Mouse (Mus musculus) right cerebral cortex, adult 18-20 months (tissue): Measurements from ENCODE around the gene Casd1.

Experiments used
- DNase-seq: peaks from one replicate; pipeline ENCODE4 v3.0.0; 2022; ENCODE audit warnings: mixed read lengths

Casd1 gene

GRCm38 (mm10) chr6:4600658-4601296, at the start of gene Casd1:
Gene Casd1 (plus strand): TSS chr6:4600839.
- peak; percentile 49 for DNase-seq

GRCm38 (mm10) chr6:4555366-4555765, 45.3 kb upstream of the Casd1 start:
- no peak for DNase-seq

GRCm38 (mm10) chr6:4557086-4557485, 43.6 kb upstream of the Casd1 start:
- no peak for DNase-seq

GRCm38 (mm10) chr6:4557678-4558077, 43.0 kb upstream of the Casd1 start:
- DNase-seq = peak; percentile 33

GRCm38 (mm10) chr6:4561156-4561555, 39.5 kb upstream of the Casd1 start:
- DNase-seq = no peak

- no peak for DNase-seq
These were observed 39.0 kb upstream of the Casd1 start for GRCm38 (mm10) chr6:4561621-4562020.

GRCm38 (mm10) chr6:4562401-4562800, 38.2 kb upstream of the Casd1 start:
- no peak for DNase-seq

- DNase-seq = no peak
These were observed 37.2 kb upstream of the Casd1 start for GRCm38 (mm10) chr6:4563477-4563876.

GRCm38 (mm10) chr6:4570412-4570811, 30.2 kb upstream of the Casd1 start:
- no peak for DNase-seq

- no peak for DNase-seq
These were observed 22.9 kb upstream of the Casd1 start for GRCm38 (mm10) chr6:4577756-4578155.

GRCm38 (mm10) chr6:4578343-4578742, 22.3 kb upstream of the Casd1 start:
- no peak for DNase-seq

GRCm38 (mm10) chr6:4579620-4580019, 21.0 kb upstream of the Casd1 start:
- no peak for DNase-seq

- DNase-seq = no peak
These were observed 17.2 kb upstream of the Casd1 start for GRCm38 (mm10) chr6:4583485-4583884.

- DNase-seq = no peak
These were observed 12.7 kb upstream of the Casd1 start for GRCm38 (mm10) chr6:4587946-4588345.

GRCm38 (mm10) chr6:4588722-4589121, 11.9 kb upstream of the Casd1 start:
- no peak for DNase-seq

- DNase-seq = no peak
These were observed 10.6 kb upstream of the Casd1 start for GRCm38 (mm10) chr6:4590089-4590488.

GRCm38 (mm10) chr6:4597711-4598110, 2.9 kb upstream of the Casd1 start:
- no peak for DNase-seq

- DNase-seq = no peak
These were observed 468 bp upstream of the Casd1 start for GRCm38 (mm10) chr6:4600085-4600657.

GRCm38 (mm10) chr6:4601297-4601931, 775 bp downstream of the Casd1 start:
- DNase-seq = no peak

- no peak for DNase-seq
These were observed 1.4 kb downstream of the Casd1 start for GRCm38 (mm10) chr6:4602012-4602411.

GRCm38 (mm10) chr6:4606394-4606793, 5.8 kb downstream of the Casd1 start:
- DNase-seq = no peak

GRCm38 (mm10) chr6:4610216-4610896, 9.7 kb downstream of the Casd1 start:
- no peak for DNase-seq

GRCm38 (mm10) chr6:4611853-4612252, 11.2 kb downstream of the Casd1 start:
- no peak for DNase-seq

- no peak for DNase-seq
These were observed 11.8 kb downstream of the Casd1 start for GRCm38 (mm10) chr6:4612431-4612830.
